Mouse (Mus musculus) lung, postnatal 0 days (tissue): ENCODE measurements around the gene Cth. TPM values are rescaled to one million over a fixed set of nuclear protein-coding genes. Genes with fewer than 3 reads are reported as not detected.

Experiments
- ATAC-seq: fragments of 200-750 bp; cut with Nextera tagmentation; 2 replicates; pipeline ENCODE4 v1.8.0; 2017; ENCODE audit warnings: moderate library complexity
- DNase-seq: peaks from one replicate; pipeline ENCODE4 v3.0.0-alpha.2; 2016; ENCODE audit warnings: low spot score
- H3K27ac ChIP-seq: fragments of 300-500 bp; sonication (generic); 2 replicates; pipeline ENCODE4 v1.5.1; 2014; ENCODE audit warnings: antibody characterized with exemption, mild to moderate bottlenecking, low read length, mixed read lengths
- H3K27me3 ChIP-seq: fragments of 300-500 bp; sonication (generic); replicated peaks from 2 replicates; pipeline ENCODE4 v1.6.1; 2014; ENCODE audit warnings: low read length, mixed read lengths; ENCODE audit not compliant: insufficient read depth
- H3K36me3 ChIP-seq: fragments of 300-500 bp; sonication (generic); 2 replicates; pipeline ENCODE4 v1.6.1; 2014; ENCODE audit warnings: low read length, mixed read lengths; ENCODE audit not compliant: insufficient read depth
- H3K4me1 ChIP-seq: fragments of 300-500 bp; sonication (generic); 2 replicates; pipeline ENCODE4 v1.6.1; 2014; ENCODE audit warnings: antibody characterized with exemption, low read depth, low read length, mixed read lengths; ENCODE audit not compliant: insufficient read depth
- H3K4me2 ChIP-seq: fragments of 300-500 bp; sonication (generic); replicated peaks from 2 replicates; pipeline ENCODE4 v1.6.1; 2014; ENCODE audit warnings: low read depth, mild to moderate bottlenecking, low read length, moderate library complexity, mixed read lengths
- H3K4me3 ChIP-seq: fragments of 300-500 bp; sonication (generic); 2 replicates; pipeline ENCODE4 v1.5.1; 2014; ENCODE audit warnings: low read depth, low read length
- H3K9ac ChIP-seq: fragments of 300-500 bp; sonication (generic); replicated peaks from 2 replicates; pipeline ENCODE4 v1.6.1; 2014; ENCODE audit warnings: low read depth, mild to moderate bottlenecking
- H3K9me3 ChIP-seq: fragments of 300-500 bp; sonication (generic); 2 replicates; pipeline ENCODE4 v1.6.1; 2016; ENCODE audit warnings: low read length, mixed read lengths
- CTCF ChIP-seq: IDR thresholded peaks from 2 replicates; pipeline ENCODE4 v1.5.1; 2016; ENCODE audit warnings: antibody characterized with exemption, mild to moderate bottlenecking
- EP300 ChIP-seq: IDR thresholded peaks from 2 replicates; pipeline ENCODE4 v1.6.1; 2016; ENCODE audit warnings: antibody characterized with exemption, mild to moderate bottlenecking, control low read depth
- WGBS: fragments of 180-500 bp; shearing (Covaris S2); extraction: QIAGEN DNeasy Blood & Tissue Kit; methylation state at CpG from one replicate; pipeline ENCODE4 v1.1.7; 2014; 5-methylcytosine and 5-hydroxymethylcytosine counted together
- polyA plus RNA-seq: library from polyadenylated mRNA; unstranded; fragments of >200 nt; fragmentation: Nextera tagmentation; extraction: Ambion mirVana; gene quantifications from 2 replicates; pipeline ENCODE4 v1.2.1, GENCODE M21; 2015

The Cth gene
- polyA plus RNA-seq, 1 experiment from 2014 or later: 6.9 TPM

GRCm38 (mm10) chr3:157899986-157900385 is 24.9 kb downstream of the Cth start:
- TF ChIP-seq CTCF (no peak), EP300 (no peak)
- no peak overlapping the region for H3K9ac ChIP-seq
- H3K4me1 ChIP-seq: no peaks in the 10 kb centered on the region
- ATAC-seq (no peak), DNase-seq (no peak)
- no peak overlapping the region for H3K27ac ChIP-seq
- 0 out of 2 replicates have a peak, but pooled peaks cover 6% of the 10 kb centered on the region for H3K36me3 ChIP-seq
- H3K4me3 ChIP-seq: no peak overlapping the region
- H3K27me3 ChIP-seq: no peaks in the 10 kb centered on the region
- 79% methylated on average over 1 of the region's 1 CpGs for WGBS
- H3K9me3 ChIP-seq: no peaks in the 10 kb centered on the region
- H3K4me2 ChIP-seq: no peak overlapping the region

- H3K36me3 ChIP-seq: 0 out of 2 replicates have a peak, but pooled peaks cover 6% of the 10 kb centered on the region
- 85% methylated on average over 3 of the region's 3 CpGs for WGBS
Measured at GRCm38 (mm10) chr3:157897645-157898044, 27.2 kb downstream of the Cth start.

GRCm38 (mm10) chr3:157891819-157892218 is 33.1 kb downstream of the Cth start:
- DNase-seq (no peak), ATAC-seq (no peak)
- H3K9ac ChIP-seq: no peak overlapping the region
- 0 out of 2 replicates have a peak, but pooled peaks cover 6% of the 10 kb centered on the region for H3K36me3 ChIP-seq
- no peak overlapping the region for H3K27ac ChIP-seq
- H3K9me3 ChIP-seq: no peaks in the 10 kb centered on the region
- no peak overlapping the region for H3K4me3 ChIP-seq
- H3K4me2 ChIP-seq: no peak overlapping the region
- TF ChIP-seq EP300: no peak
- no peak for TF ChIP-seq CTCF
- H3K4me1 ChIP-seq: no peaks in the 10 kb centered on the region
- no peaks in the 10 kb centered on the region for H3K27me3 ChIP-seq

More at GRCm38 (mm10) chr3:157897645-157898044, 27.2 kb downstream of the Cth start:
- ATAC-seq: no peak
- H3K9me3 ChIP-seq: no peaks in the 10 kb centered on the region
- H3K4me3 ChIP-seq: no peak overlapping the region
- no peak overlapping the region for H3K27ac ChIP-seq
- H3K4me1 ChIP-seq: no peaks in the 10 kb centered on the region
- no peak overlapping the region for H3K4me2 ChIP-seq
- no peak overlapping the region for H3K9ac ChIP-seq
- TF ChIP-seq EP300: no peak
- no peak for TF ChIP-seq CTCF
- no peak for DNase-seq
- no peaks in the 10 kb centered on the region for H3K27me3 ChIP-seq

- Histone ChIP-seq H3K4me3 (no peak overlapping the region), H3K9ac (no peak overlapping the region), H3K27me3 (no peaks in the 10 kb centered on the region), H3K4me2 (no peak overlapping the region), H3K36me3 (no peaks in the 10 kb centered on the region), H3K4me1 (no peaks in the 10 kb centered on the region), H3K9me3 (no peaks in the 10 kb centered on the region), H3K27ac (no peak overlapping the region)
- TF ChIP-seq EP300 (no peak), CTCF (no peak)
- DNase-seq (peak; percentile 12), ATAC-seq (no peak)
- 71% methylated on average over 6 of the region's 6 CpGs for WGBS
Measured at GRCm38 (mm10) chr3:157884081-157884643, 40.7 kb downstream of the Cth start.

DNA sequence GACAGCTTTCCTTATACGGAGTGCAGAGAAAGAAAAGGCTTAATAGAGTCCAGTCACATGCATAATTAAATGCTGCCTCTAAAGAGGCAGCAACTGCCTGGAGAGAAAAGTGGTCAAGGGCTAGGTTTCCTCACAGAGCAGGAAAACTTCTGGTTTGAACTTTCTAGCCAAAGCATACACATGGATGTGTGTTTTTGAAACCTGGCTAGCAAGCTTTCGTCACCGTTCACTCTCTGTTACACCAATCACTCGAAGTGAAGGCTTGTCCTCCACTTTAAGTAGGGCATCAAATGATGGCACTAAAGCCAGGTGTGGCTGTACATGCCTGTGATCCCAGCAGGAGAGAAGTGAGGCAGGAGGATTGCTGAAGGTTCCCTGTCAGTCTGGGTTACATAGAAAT is 41.8 kb downstream of the Cth start:
- Histone ChIP-seq H3K27me3 (no peaks in the 10 kb centered on the region), H3K27ac (no peak overlapping the region), H3K4me1 (no peaks in the 10 kb centered on the region), H3K9me3 (no peaks in the 10 kb centered on the region), H3K4me3 (no peak overlapping the region), H3K4me2 (no peak overlapping the region), H3K9ac (no peak overlapping the region), H3K36me3 (no peaks in the 10 kb centered on the region)
- DNase-seq (no peak), ATAC-seq (no peak)
- WGBS: 75% methylated on average over 4 of the region's 4 CpGs
- TF ChIP-seq CTCF: no peak
- no peak for TF ChIP-seq EP300

GRCm38 (mm10) chr3:157881992-157882391 is 42.9 kb downstream of the Cth start:
- H3K9ac ChIP-seq: no peak overlapping the region
- H3K27me3 ChIP-seq: no peaks in the 10 kb centered on the region
- H3K9me3 ChIP-seq: no peaks in the 10 kb centered on the region
- no peak overlapping the region for H3K4me2 ChIP-seq
- no peak overlapping the region for H3K27ac ChIP-seq
- H3K36me3 ChIP-seq: no peaks in the 10 kb centered on the region
- TF ChIP-seq CTCF: no peak
- TF ChIP-seq EP300: no peak
- no peak for ATAC-seq
- DNase-seq: no peak
- no peak overlapping the region for H3K4me3 ChIP-seq
- H3K4me1 ChIP-seq: no peaks in the 10 kb centered on the region
- 81% methylated on average over 3 of the region's 3 CpGs for WGBS

DNA sequence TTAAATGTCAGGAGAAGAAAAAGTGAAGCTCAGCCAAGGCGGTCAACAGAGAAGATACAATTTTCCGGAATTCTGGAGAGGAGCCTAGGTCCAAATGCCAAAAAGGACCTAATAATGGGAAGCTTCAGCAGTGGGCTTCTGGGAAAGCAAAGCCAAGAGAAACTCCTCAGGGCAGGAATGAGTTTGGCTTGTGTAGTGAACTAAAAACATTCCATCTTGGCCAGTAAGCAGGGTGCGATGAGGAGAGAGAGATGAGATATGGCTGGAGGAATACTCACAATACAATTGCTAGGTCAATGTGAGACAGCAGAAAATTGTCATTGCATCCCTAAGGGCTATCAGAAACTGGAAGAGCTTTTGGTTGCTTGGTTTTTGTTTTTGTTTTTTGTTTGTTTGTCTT is 43.9 kb downstream of the Cth start:
- Histone ChIP-seq H3K36me3 (no peaks in the 10 kb centered on the region), H3K4me2 (no peak overlapping the region), H3K27ac (no peak overlapping the region), H3K9me3 (no peaks in the 10 kb centered on the region), H3K4me3 (no peak overlapping the region), H3K27me3 (no peaks in the 10 kb centered on the region), H3K9ac (no peak overlapping the region), H3K4me1 (no peaks in the 10 kb centered on the region)
- 64% methylated on average over 3 of the region's 3 CpGs for WGBS
- ATAC-seq: peak; percentile 59
- TF ChIP-seq CTCF (no peak), EP300 (no peak)
- peak; percentile 37 for DNase-seq
